Mouse (Mus musculus) MEL (cell line): ENCODE results near the gene Tbc1d21.

Experiments used
- BHLHE40 ChIP-seq: IDR thresholded peaks from 2 replicates; pipeline ENCODE4 v1.6.1; 2012; ENCODE audit warnings: low read depth, mild to moderate bottlenecking, inconsistent platforms, low read length, improper control_type of control experiment, borderline replicate concordance
- CTCF ChIP-seq, 3 experiments: IDR thresholded peaks in 2 of 3; conservative IDR thresholded peaks in 1 of 3; 2 replicates each; pipeline ENCODE4 v1.5.1; 2011 to 2012; ENCODE audit warnings: low read length in 3 of 3, low read depth in 2 of 3, mild to moderate bottlenecking in 2 of 3, improper control_type of control experiment in 1 of 3, inconsistent platforms in 1 of 3, mixed read lengths in 1 of 3, moderate library complexity in 1 of 3; ENCODE audit not compliant: control insufficient read depth in 1 of 3, insufficient read depth in 1 of 3, poor library complexity in 1 of 3, severe bottlenecking in 1 of 3
- EP300 ChIP-seq, 2 experiments: IDR thresholded peaks; 2 replicates each; pipeline ENCODE4 v1.6.1; 2011; ENCODE audit warnings: improper control_type of control experiment in 2 of 2, low read length in 2 of 2, low read depth in 1 of 2, mild to moderate bottlenecking in 1 of 2
- GATA1 ChIP-seq: IDR thresholded peaks from 2 replicates; pipeline ENCODE4 v1.6.1; 2011; ENCODE audit warnings: low read depth, low read length, improper control_type of control experiment
- HCFC1 ChIP-seq: IDR thresholded peaks from 2 replicates; pipeline ENCODE4 v1.6.1; 2012; ENCODE audit warnings: low read depth, mild to moderate bottlenecking, inconsistent platforms, low read length, improper control_type of control experiment, moderate library complexity
- MEF2A ChIP-seq: IDR thresholded peaks from 2 replicates; pipeline ENCODE4 v1.6.1; 2014; ENCODE audit warnings: low read depth, mild to moderate bottlenecking, inconsistent platforms, low read length, improper control_type of control experiment; ENCODE audit not compliant: poor library complexity, insufficient replicate concordance, severe bottlenecking; ENCODE audit errors: extremely low read depth
- MXI1 ChIP-seq: IDR thresholded peaks from 2 replicates; pipeline ENCODE4 v1.6.1; 2011; ENCODE audit warnings: mild to moderate bottlenecking, low read depth, low read length, improper control_type of control experiment
- NELFE ChIP-seq: IDR thresholded peaks from 2 replicates; pipeline ENCODE4 v1.6.1; 2011; ENCODE audit warnings: low read depth, low read length, improper control_type of control experiment
- NRF1 ChIP-seq: IDR thresholded peaks from 2 replicates; pipeline ENCODE4 v1.6.1; 2014; ENCODE audit warnings: low read depth, mild to moderate bottlenecking, inconsistent platforms, low read length, improper control_type of control experiment, moderate library complexity; ENCODE audit not compliant: poor library complexity, insufficient read depth, severe bottlenecking
- POLR2A ChIP-seq, 2 experiments: IDR thresholded peaks; 2 replicates each; pipeline ENCODE4 v1.6.1; 2011 to 2012; ENCODE audit warnings: low read length in 2 of 2, mild to moderate bottlenecking in 2 of 2, control low read depth in 1 of 2, improper control_type of control experiment in 1 of 2, low read depth in 1 of 2, moderate library complexity in 1 of 2; ENCODE audit not compliant: control insufficient read depth in 1 of 2, insufficient read depth in 1 of 2, poor library complexity in 1 of 2
- POLR2AphosphoS2 ChIP-seq: IDR thresholded peaks from 2 replicates; pipeline ENCODE4 v1.6.1; 2011; ENCODE audit warnings: low read length, improper control_type of control experiment
- TAL1 ChIP-seq: IDR thresholded peaks from 2 replicates; pipeline ENCODE4 v1.6.1; 2012; ENCODE audit warnings: mild to moderate bottlenecking, inconsistent platforms, low read length, moderate library complexity, mixed read lengths
- USF1 ChIP-seq: IDR thresholded peaks from 2 replicates; pipeline ENCODE4 v1.6.1; 2014; ENCODE audit warnings: low read depth, mild to moderate bottlenecking, inconsistent platforms, low read length, improper control_type of control experiment, moderate library complexity
- ZNF384 ChIP-seq: IDR thresholded peaks from 2 replicates; pipeline ENCODE4 v1.6.1; 2012; ENCODE audit warnings: low read depth, mild to moderate bottlenecking, inconsistent platforms, low read length, improper control_type of control experiment

GRCm38 (mm10) chr9:58364325-58364724 lies 5.9 kb downstream of the Tbc1d21 start:
- TF ChIP-seq USF1 (no peak), NELFE (no peak), CTCF (IDR thresholded peaks at IDR 0.05 in 2 of 3, conservative IDR thresholded peaks at IDR 0.05 in 1 of 3; ENCODE audit: control insufficient read depth in 1 of 3, insufficient read depth in 1 of 3, low read depth in 2 of 3, low read length in 3 of 3, poor library complexity in 1 of 3, severe bottlenecking in 1 of 3) (no peak), EP300 (IDR thresholded peaks at IDR 0.05; ENCODE audit: low read depth in 1 of 2, low read length in 2 of 2) (no peak), NRF1 (no peak), HCFC1 (no peak), MXI1 (no peak), POLR2AphosphoS2 (no peak), BHLHE40 (no peak), POLR2A (IDR thresholded peaks at IDR 0.05; ENCODE audit: control insufficient read depth in 1 of 2, insufficient read depth in 1 of 2, low read depth in 1 of 2, low read length in 2 of 2, poor library complexity in 1 of 2) (no peak), MEF2A (no peak), GATA1 (no peak), ZNF384 (no peak), TAL1 (no peak)
